Mouse (Mus musculus) CH12.LX (cell line): ENCODE data around the gene Hspb7. TPM values are rescaled to one million over a fixed set of nuclear protein-coding genes. Genes with fewer than 3 reads are reported as not detected.

Experiments used
- DNase-seq: peaks from one replicate; pipeline ENCODE4 v3.0.0-alpha.2; 2013; ENCODE audit errors: extremely low read depth
- H3K27ac ChIP-seq: 2 replicates; pipeline ENCODE4 v1.5.1; 2012; ENCODE audit warnings: low read depth, mild to moderate bottlenecking, control low read depth, moderate library complexity; ENCODE audit not compliant: insufficient read depth
- H3K27me3 ChIP-seq: replicated peaks from 2 replicates; pipeline ENCODE3; 2012; ENCODE audit warnings: inconsistent platforms
- H3K36me3 ChIP-seq, 2 experiments: replicated peaks in 1 of 2; 2 replicates each; pipeline versions ENCODE3 to v1.6.1; 2012; ENCODE audit warnings: inconsistent platforms in 1 of 2, low read length in 1 of 2, mild to moderate bottlenecking in 1 of 2, mixed read lengths in 1 of 2, moderate library complexity in 1 of 2; ENCODE audit not compliant: control insufficient read depth in 1 of 2, insufficient read depth in 1 of 2
- H3K4me1 ChIP-seq, 2 experiments: 2 replicates each; pipeline ENCODE4 v1.6.1; 2012; ENCODE audit warnings: inconsistent platforms in 1 of 2, moderate library complexity in 1 of 2; ENCODE audit not compliant: insufficient read depth in 2 of 2, control insufficient read depth in 1 of 2
- H3K4me2 ChIP-seq: 2 replicates; pipeline ENCODE4 v1.6.1; 2012; ENCODE audit warnings: low read depth, mild to moderate bottlenecking, control low read depth; ENCODE audit not compliant: poor library complexity, insufficient read depth, severe bottlenecking
- H3K4me3 ChIP-seq, 3 experiments: fragments of 150-350 bp in 1 of 3; sonication (generic) in 1 of 3; replicated peaks in 1 of 3; 2 replicates each; pipeline versions ENCODE3 to v1.5.1; 2011 to 2012; ENCODE audit warnings: low read depth in 2 of 3, low read length in 2 of 3, mild to moderate bottlenecking in 2 of 3, moderate library complexity in 2 of 3, control low read depth in 1 of 3, improper control_type of control experiment in 1 of 3, inconsistent platforms in 1 of 3, mixed read lengths in 1 of 3; ENCODE audit not compliant: poor library complexity in 1 of 3
- H3K79me2 ChIP-seq: replicated peaks from 2 replicates; pipeline ENCODE4 v1.6.1; 2012; ENCODE audit warnings: mild to moderate bottlenecking, moderate library complexity; ENCODE audit not compliant: control insufficient read depth, poor library complexity, insufficient read depth, severe bottlenecking; ENCODE audit errors: extremely low read depth
- H3K9ac ChIP-seq: 2 replicates; pipeline ENCODE4 v1.6.1; 2012; ENCODE audit warnings: low read depth, mild to moderate bottlenecking, control low read depth, moderate library complexity; ENCODE audit not compliant: insufficient read depth
- H3K9me3 ChIP-seq: replicated peaks from 2 replicates; pipeline ENCODE3; 2012; ENCODE audit warnings: low read length, inconsistent platforms, mixed read lengths
- CTCF ChIP-seq, 2 experiments: IDR thresholded peaks in 1 of 2; conservative IDR thresholded peaks in 1 of 2; 2 replicates each; pipeline ENCODE4 v1.5.1; 2011 to 2012; ENCODE audit warnings: low read depth in 2 of 2, low read length in 2 of 2, improper control_type of control experiment in 1 of 2, inconsistent platforms in 1 of 2, mild to moderate bottlenecking in 1 of 2, moderate library complexity in 1 of 2
- ETS1 ChIP-seq: conservative IDR thresholded peaks from 2 replicates; pipeline ENCODE4 v1.6.1; 2012; ENCODE audit warnings: low read depth, mild to moderate bottlenecking, inconsistent platforms, low read length, improper control_type of control experiment, moderate library complexity
- MEF2A ChIP-seq: IDR thresholded peaks from 2 replicates; pipeline ENCODE4 v1.6.1; 2014; ENCODE audit warnings: low read depth, mild to moderate bottlenecking, inconsistent platforms, low read length, improper control_type of control experiment, borderline replicate concordance
- MXI1 ChIP-seq: IDR thresholded peaks from 2 replicates; pipeline ENCODE4 v1.6.1; 2011; ENCODE audit warnings: mild to moderate bottlenecking, low read depth, low read length, improper control_type of control experiment
- POLR2AphosphoS2 ChIP-seq: IDR thresholded peaks from 2 replicates; pipeline ENCODE4 v1.6.1; 2011; ENCODE audit warnings: low read depth, low read length, improper control_type of control experiment
- SIN3A ChIP-seq: IDR thresholded peaks from 2 replicates; pipeline ENCODE4 v1.6.1; 2012; ENCODE audit warnings: low read length, improper control_type of control experiment, inconsistent platforms
- SMC3 ChIP-seq: IDR thresholded peaks from 2 replicates; pipeline ENCODE4 v1.6.1; 2011; ENCODE audit warnings: low read depth, low read length, improper control_type of control experiment
- TBP ChIP-seq: conservative IDR thresholded peaks from 2 replicates; pipeline ENCODE4 v1.6.1; 2011; ENCODE audit warnings: low read depth, low read length, improper control_type of control experiment
- UBTF ChIP-seq: IDR thresholded peaks from 2 replicates; pipeline ENCODE4 v1.6.1; 2012; ENCODE audit warnings: low read depth, mild to moderate bottlenecking, inconsistent platforms, low read length, improper control_type of control experiment, moderate library complexity
- dilution Hi-C: fragments of 300-500 bp; cut with MboI; formaldehyde crosslinking; loops from 2 replicates; pipeline ENCODE4 v1.14.3; 2020; ENCODE audit warnings: low sequenced_read_pairs; ENCODE audit not compliant: extremely low pct_unique_long_range_greater_than_20kb, extremely low pct_ligation_motif_present
- in situ Hi-C: fragments of 300-500 bp; cut with MboI; formaldehyde crosslinking; loops from 3 replicates; pipeline ENCODE4 v1.14.3; 2019; ENCODE audit warnings: low sequenced_read_pairs, low pct_ligation_motif_present, low pct_unique_long_range_greater_than_20kb, mixed read lengths
- polyA plus RNA-seq: library from polyadenylated mRNA; unstranded; fragments of >175 nt; gene quantifications from 2 replicates; pipeline ENCODE4 v1.2.1, GENCODE M21; 2012; ENCODE audit warnings: low read depth; ENCODE audit not compliant: insufficient read length
- total RNA-seq, 2 experiments: library from RNA; depleted of rRNA; stranded (reverse); fragments of 300-350 nt in 1 of 2; fragments of >200 nt in 1 of 2; gene quantifications; 2 replicates each; pipeline ENCODE4 v1.2.3; 2012 to 2014

The Hspb7 gene
- total and polyA plus RNA-seq, 3 experiments = 0.04 TPM; not detected in 2

DNA sequence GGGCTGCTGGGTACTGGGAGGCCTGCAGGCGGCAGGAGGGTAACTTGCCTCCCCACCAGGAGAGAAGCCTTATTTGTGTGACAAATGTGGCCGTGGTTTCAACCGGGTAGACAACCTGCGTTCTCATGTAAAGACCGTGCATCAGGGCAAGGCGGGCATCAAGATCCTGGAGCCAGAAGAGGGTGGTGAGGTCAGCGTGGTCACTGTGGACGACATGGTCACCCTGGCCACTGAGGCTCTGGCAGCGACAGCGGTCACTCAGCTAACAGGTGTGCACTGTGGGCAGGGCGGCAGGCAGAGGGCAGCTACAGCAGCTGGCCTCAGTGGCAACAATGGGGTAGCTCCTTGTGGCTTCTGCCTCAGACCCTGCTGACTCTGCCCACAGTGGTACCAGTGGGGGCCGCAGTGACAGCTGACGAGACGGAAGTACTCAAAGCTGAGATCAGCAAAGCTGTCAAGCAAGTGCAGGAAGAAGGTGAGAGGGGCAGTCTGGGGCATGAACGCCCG, 45.8 kb downstream of the Hspb7 start:
- in situ Hi-C loops = no loop called here
- H3K4me3 ChIP-seq = no peak overlapping the region
- dilution Hi-C loops = no loop called here
- no peak for TF ChIP-seq MXI1
- H3K79me2 ChIP-seq = no peaks in the 10 kb centered on the region
- H3K36me3 ChIP-seq = peaks cover 90 to 97% of the 10 kb centered on the region in 2 experiments
- H3K9ac ChIP-seq = no peak overlapping the region
- no peak overlapping the region for H3K4me2 ChIP-seq
- DNase-seq = no peak
- peaks cover 2% of the 10 kb centered on the region for H3K9me3 ChIP-seq
- no peaks in the 10 kb centered on the region for H3K4me1 ChIP-seq
- H3K27me3 ChIP-seq = no peaks in the 10 kb centered on the region
- no peak overlapping the region for H3K27ac ChIP-seq

DNA sequence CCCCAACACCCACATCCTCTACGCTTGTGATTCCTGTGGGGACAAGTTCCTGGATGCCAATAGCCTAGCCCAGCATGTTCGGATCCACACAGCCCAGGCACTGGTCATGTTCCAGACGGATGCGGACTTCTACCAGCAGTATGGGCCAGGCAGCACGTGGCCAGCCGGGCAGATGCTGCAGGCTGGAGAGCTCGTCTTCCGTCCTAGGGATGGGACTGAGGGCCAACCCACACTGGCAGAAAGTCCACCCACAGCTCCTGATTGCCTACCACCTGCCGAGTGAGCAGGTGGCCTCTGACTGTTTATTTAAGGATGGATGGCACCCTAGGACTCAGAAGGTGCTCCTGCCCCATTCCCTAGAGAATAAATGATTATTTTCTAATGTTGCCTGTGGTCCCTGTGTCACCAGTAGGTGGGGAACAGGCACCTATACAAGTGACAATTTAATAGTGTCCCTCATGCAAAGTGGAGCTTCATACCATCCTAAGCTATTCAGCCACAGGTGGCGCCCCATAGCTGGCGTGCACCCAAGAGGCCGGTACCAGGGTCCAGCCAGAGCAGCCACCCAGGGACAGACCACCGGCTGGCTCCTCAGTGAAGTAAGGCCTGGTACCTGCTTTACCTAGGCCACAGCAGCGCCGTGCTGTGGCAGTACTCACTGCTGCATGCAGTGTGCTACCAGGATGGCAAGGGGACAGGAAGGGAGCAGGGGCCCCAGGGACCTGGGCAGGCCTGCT, 46.4 kb downstream of the Hspb7 start:
- H3K36me3 ChIP-seq = peaks cover 91 to 97% of the 10 kb centered on the region in 2 experiments

DNA sequence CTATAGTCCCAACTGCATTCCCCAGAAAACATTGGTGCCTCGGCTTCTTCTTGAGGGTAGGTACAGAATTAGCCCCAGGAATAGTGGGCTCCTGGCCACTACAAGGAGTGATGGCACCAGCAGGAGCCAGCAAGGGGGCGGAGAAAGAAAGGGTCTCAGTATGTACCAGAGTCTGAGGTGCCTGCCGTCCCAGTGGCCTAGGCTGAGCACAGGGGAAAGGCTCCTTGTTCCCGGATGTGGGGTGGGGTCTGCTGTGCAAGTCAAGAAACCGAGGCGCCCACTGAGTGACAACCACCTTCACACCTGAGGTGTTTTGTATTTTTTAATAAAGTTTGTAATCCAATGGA, 47.0 kb downstream of the Hspb7 start:
- in situ Hi-C loops = no loop called here

More for the DNA sequence above, 46.4 kb downstream of the Hspb7 start:
- Histone ChIP-seq H3K4me3 (no peak overlapping the region), H3K27me3 (no peaks in the 10 kb centered on the region), H3K9me3 (peaks cover 9% of the 10 kb centered on the region), H3K79me2 (no peaks in the 10 kb centered on the region), H3K9ac (no peak overlapping the region), H3K27ac (no peak overlapping the region), H3K4me2 (no peak overlapping the region), H3K4me1 (no peaks in the 10 kb centered on the region)
- in situ Hi-C loops = no loop called here
- TF ChIP-seq TBP (no peak), SMC3 (peak; percentile 14), POLR2AphosphoS2 (peak; percentile 45; the same call in 1 of the 2 replicates), MEF2A (no peak)
- dilution Hi-C loops = no loop called here
- DNase-seq = no peak

More for the DNA sequence above, 47.0 kb downstream of the Hspb7 start:
- dilution Hi-C loops = no loop called here
- no peak overlapping the region for H3K4me3 ChIP-seq
- TF ChIP-seq CTCF (conservative IDR thresholded peaks at IDR 0.05 in 1 of 2, IDR thresholded peaks at IDR 0.05 in 1 of 2; ENCODE audit: low read depth in 2 of 2, low read length in 2 of 2) = no peak
- TF ChIP-seq UBTF = no peak
- no peak for TF ChIP-seq SIN3A
- TF ChIP-seq ETS1 = no peak
- TF ChIP-seq, all 38 proteins: peak for 0
- Histone ChIP-seq H3K9ac (no peak overlapping the region), H3K4me2 (no peak overlapping the region), H3K4me1 (no peaks in the 10 kb centered on the region), H3K27ac (no peak overlapping the region), H3K27me3 (no peaks in the 10 kb centered on the region), H3K36me3 (peaks cover 91 to 97% of the 10 kb centered on the region in 2 experiments), H3K9me3 (peaks cover 13% of the 10 kb centered on the region), H3K79me2 (no peaks in the 10 kb centered on the region)
- DNase-seq = no peak
